Mouse (Mus musculus): Measurements from ENCODE around the gene Gm18336.
"Not testable (repeated sequence)": the region's sequence is repeated elsewhere in the genome, so short reads cannot be mapped to it uniquely, and the experiment has no call there.

Gene Gm18336

GRCm38 (mm10) chrX:73398636-73399035 lies at the start of gene Gm18336:
Gene Gm18336, minus strand, starts transcription at chrX:73398736.
- DNase-seq = not testable (repeated sequence)

- no peak for DNase-seq
These were observed 42.9 kb upstream of the Gm18336 start for GRCm38 (mm10) chrX:73441428-73441827.

- no peak for DNase-seq
These were observed 36.7 kb upstream of the Gm18336 start, which contains the start of gene Trex2 for GRCm38 (mm10) chrX:73435252-73435651. Gene Trex2, minus strand, starts transcription at chrX:73435344.

GRCm38 (mm10) chrX:73432850-73433249 lies 34.3 kb upstream of the Gm18336 start:
- DNase-seq = no peak

GRCm38 (mm10) chrX:73430036-73430435 lies 31.5 kb upstream of the Gm18336 start:
- DNase-seq = no peak

- DNase-seq = no peak
These were observed 14.2 kb upstream of the Gm18336 start for GRCm38 (mm10) chrX:73412767-73413166.

- peak; percentile 14 for DNase-seq
These were observed 12.5 kb upstream of the Gm18336 start, which contains the start of gene Zfp92 for GRCm38 (mm10) chrX:73410880-73411517. Gene Zfp92, plus strand, starts transcription at chrX:73411096.

- no peak for DNase-seq
These were observed 3.1 kb upstream of the Gm18336 start for GRCm38 (mm10) chrX:73401616-73402015.

- no peak for DNase-seq
These were observed 2.4 kb upstream of the Gm18336 start for GRCm38 (mm10) chrX:73400951-73401350.

- no peak for DNase-seq
These were observed 2.1 kb downstream of the Gm18336 start for GRCm38 (mm10) chrX:73396446-73396845.

- no peak for DNase-seq
These were observed 7.1 kb downstream of the Gm18336 start for GRCm38 (mm10) chrX:73391481-73391880.

GRCm38 (mm10) chrX:73384924-73385323 lies 13.6 kb downstream of the Gm18336 start:
- DNase-seq = no peak

GRCm38 (mm10) chrX:73384419-73384818 lies 14.1 kb downstream of the Gm18336 start:
- no peak for DNase-seq

- DNase-seq = no peak
These were observed 35.2 kb downstream of the Gm18336 start for GRCm38 (mm10) chrX:73363291-73363690.

- no peak for DNase-seq
These were observed 41.8 kb downstream of the Gm18336 start for GRCm38 (mm10) chrX:73356719-73357118.

- no peak for DNase-seq
These were observed 42.4 kb downstream of the Gm18336 start for GRCm38 (mm10) chrX:73356163-73356562.
